Mouse (Mus musculus): ENCODE measurements at regions not wholly inside any gene's neighbourhood (a gene's known extent, or its start where the extent isn't known, plus 50 kb on each side); places are given as distances from the start of the nearest gene placed in this dataset.

GRCm38 (mm10) chr16:97304156-97304735 is 52.3 kb upstream of the Bace2 start:
- DNase-seq (ENCODE audit: low read depth, low spot score), result no peak
